Mouse (Mus musculus): ENCODE measurements around the gene A4galt. TPM values are rescaled to one million over a fixed set of nuclear protein-coding genes. Genes with fewer than 3 reads are reported as not detected.

The A4galt gene
- total RNA-seq (2012; rRNA removed): 23.6 and 29.8 TPM in 2 replicates
- total RNA-seq (2014; rRNA removed): 14.8 and 15.9 TPM in 2 replicates
- 11.2 and 11.4 TPM in 2 replicates for polyA plus RNA-seq (2012; ENCODE audit: insufficient read length, low read depth)

DNA sequence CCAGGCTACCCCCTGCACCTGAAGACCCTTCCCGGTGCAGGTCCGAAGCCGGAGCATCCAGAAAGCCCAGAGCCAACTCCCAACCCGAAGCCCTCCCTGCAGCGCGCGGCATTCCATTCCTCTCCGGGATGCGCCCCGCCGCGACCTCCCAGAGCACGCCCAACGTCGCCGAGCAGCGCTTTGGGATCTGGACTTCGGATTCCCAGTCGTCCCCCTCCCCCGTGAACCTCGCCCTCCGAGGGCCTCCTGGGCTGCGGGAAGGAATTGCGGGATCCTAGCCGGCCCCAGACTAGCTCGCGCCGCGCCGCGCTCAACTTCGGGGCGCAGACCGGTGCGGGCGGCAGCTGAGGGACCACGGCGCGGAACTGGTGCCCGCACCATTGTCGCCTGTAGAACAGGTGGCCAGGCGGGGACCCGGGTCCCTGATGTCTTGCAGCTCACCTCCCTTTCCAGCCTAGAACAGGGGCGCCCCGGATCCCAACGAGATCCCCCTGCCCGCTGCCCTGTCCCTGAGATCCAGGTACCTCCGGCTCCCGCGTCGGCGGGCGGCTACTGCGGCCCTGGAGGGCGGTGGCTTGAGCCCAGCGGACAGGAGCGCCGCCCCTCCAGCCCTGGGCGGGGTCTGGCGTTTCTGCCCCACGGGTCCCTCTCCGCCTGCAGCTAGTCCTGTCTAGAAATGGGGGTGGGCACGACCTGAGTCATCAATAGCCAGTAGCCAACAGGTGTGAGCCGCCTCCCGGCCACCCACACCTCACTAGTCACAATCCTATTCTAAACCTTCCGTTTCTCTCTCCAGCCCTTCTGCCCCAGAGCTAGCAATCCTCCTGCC is at the start of gene A4galt:
Gene A4galt (minus strand): TSS at position 599 of the 829 bp plus-strand sequence.
- TF ChIP-seq MEF2A (IDR thresholded peaks at IDR 0.05; ENCODE audit: borderline replicate concordance, low read depth, low read length) (peak; percentile 21; the same call in 1 of the 2 replicates), MAZ (IDR thresholded peaks at IDR 0.05; ENCODE audit: low read depth, low read length) (no peak), PAX5 (IDR thresholded peaks at IDR 0.05; ENCODE audit: low read length) (no peak), ZKSCAN1 (IDR thresholded peaks at IDR 0.05; ENCODE audit: borderline replicate concordance, low read depth, low read length) (no peak), ZNF384 (IDR thresholded peaks at IDR 0.05; ENCODE audit: low read depth, low read length) (no peak), MXI1 (IDR thresholded peaks at IDR 0.05; ENCODE audit: low read depth, low read length) (no peak; the same call in 1 of the 2 replicates), GABPA (IDR thresholded peaks at IDR 0.05; ENCODE audit: insufficient replicate concordance, low read depth, low read length) (no peak), JUN (IDR thresholded peaks at IDR 0.05; ENCODE audit: insufficient read depth, low read depth, low read length) (no peak), NRF1 (IDR thresholded peaks at IDR 0.05; ENCODE audit: low read depth, low read length) (no peak), SMC3 (IDR thresholded peaks at IDR 0.05; ENCODE audit: low read depth, low read length) (no peak), NELFE (IDR thresholded peaks at IDR 0.05; ENCODE audit: low read depth, low read length) (peak; percentile 95), CHD1 (IDR thresholded peaks at IDR 0.05; ENCODE audit: low read depth, low read length) (no peak), TCF12 (IDR thresholded peaks at IDR 0.05; ENCODE audit: low read depth, low read length) (peak; percentile 86), MYC (IDR thresholded peaks at IDR 0.05; ENCODE audit: low read depth, low read length) (no peak), ZC3H11A (IDR thresholded peaks at IDR 0.05; ENCODE audit: low read depth, low read length) (no peak), POLR2A (IDR thresholded peaks at IDR 0.05; ENCODE audit: low read depth, low read length) (peak; percentile 96), USF2 (conservative IDR thresholded peaks at IDR 0.05; ENCODE audit: low read depth, low read length) (no peak), MAX (IDR thresholded peaks at IDR 0.05; ENCODE audit: low read length) (no peak), KAT2A (IDR thresholded peaks at IDR 0.05; ENCODE audit: insufficient replicate concordance, low read length) (no peak), ELF1 (IDR thresholded peaks at IDR 0.05; ENCODE audit: low read depth, low read length) (no peak; the same call in 1 of the 2 replicates), POLR2AphosphoS2 (IDR thresholded peaks at IDR 0.05; ENCODE audit: low read depth, low read length) (peak; percentile 79; the same call in 1 of the 2 replicates), UBTF (IDR thresholded peaks at IDR 0.05; ENCODE audit: low read depth, low read length) (0 out of 2 replicates have a peak, but pooled peaks have one; percentile 55), JUND (conservative IDR thresholded peaks at IDR 0.05; ENCODE audit: low read depth, low read length) (no peak), BHLHE40 (IDR thresholded peaks at IDR 0.05; ENCODE audit: low read depth, low read length) (no peak), E2F4 (IDR thresholded peaks at IDR 0.05; ENCODE audit: insufficient replicate concordance, low read depth, low read length) (no peak), SIN3A (IDR thresholded peaks at IDR 0.05; ENCODE audit: low read length) (peak; percentile 55; the same call in 1 of the 2 replicates), RCOR1 (conservative IDR thresholded peaks at IDR 0.05; ENCODE audit: low read depth, low read length) (no peak), HCFC1 (IDR thresholded peaks at IDR 0.05; ENCODE audit: low read depth, low read length) (peak; percentile 49), IRF4 (IDR thresholded peaks at IDR 0.05; ENCODE audit: low read depth, low read length) (no peak), ETS1 (conservative IDR thresholded peaks at IDR 0.05; ENCODE audit: low read depth, low read length) (no peak; the same call in 1 of the 2 replicates), TBP (conservative IDR thresholded peaks at IDR 0.05; ENCODE audit: low read depth, low read length) (peak; percentile 65; the same call in 1 of the 2 replicates), RAD21 (IDR thresholded peaks at IDR 0.05; ENCODE audit: low read depth, low read length) (no peak), USF1 (IDR thresholded peaks at IDR 0.05; ENCODE audit: low read depth, low read length) (no peak), CHD2 (IDR thresholded peaks at IDR 0.05; ENCODE audit: low read length) (no peak), EP300 (IDR thresholded peaks at IDR 0.05; ENCODE audit: low read length) (no peak), ZMIZ1 (IDR thresholded peaks at IDR 0.05; ENCODE audit: low read depth, low read length) (peak; percentile 95), MAFK (IDR thresholded peaks at IDR 0.05; ENCODE audit: insufficient replicate concordance, low read length) (no peak), CTCF (conservative IDR thresholded peaks at IDR 0.05 in 1 of 2, IDR thresholded peaks at IDR 0.05 in 1 of 2; ENCODE audit: low read depth in 2 of 2, low read length in 2 of 2) (no peak)
- H3K36me3 ChIP-seq (replicated peaks in 1 of 2; ENCODE audit: control insufficient read depth in 1 of 2, insufficient read depth in 1 of 2, low read length in 1 of 2): peaks cover 0 to 3% of the 10 kb centered on the region in 2 experiments
- H3K9me3 ChIP-seq (replicated peaks; ENCODE audit: low read length): peaks cover 11% of the 10 kb centered on the region
- in situ Hi-C loops (cut with MboI; ENCODE audit: low pct_ligation_motif_present, low pct_unique_long_range_greater_than_20kb, low sequenced_read_pairs) (loop anchor here (5.0 kb wide), 1 partner anchor 46 kb away; no protein-coding TSS in a partner anchor), dilution Hi-C loops (cut with MboI; ENCODE audit: extremely low pct_ligation_motif_present, extremely low pct_unique_long_range_greater_than_20kb, low sequenced_read_pairs) (no loop called here)
- H3K27me3 ChIP-seq (replicated peaks): no peaks in the 10 kb centered on the region
- H3K4me2 ChIP-seq (ENCODE audit: insufficient read depth, low read depth, poor library complexity, severe bottlenecking): peak within 1 kb of the TSS; percentile 92
- peaks cover 7 to 45% of the 10 kb centered on the region in 2 experiments for H3K4me1 ChIP-seq (ENCODE audit: control insufficient read depth in 1 of 2, insufficient read depth in 2 of 2)
- peak within 1 kb of the TSS; percentile 83 for H3K9ac ChIP-seq (ENCODE audit: insufficient read depth, low read depth)
- 0 out of 2 replicates have a peak within 1 kb of the TSS, but pooled peaks have one; percentile 9 for H3K27ac ChIP-seq (ENCODE audit: insufficient read depth, low read depth)
- peak; percentile 55 for DNase-seq (ENCODE audit: extremely low read depth)
- H3K79me2 ChIP-seq (replicated peaks; ENCODE audit: control insufficient read depth, extremely low read depth, insufficient read depth, poor library complexity, severe bottlenecking): peaks cover 4% of the 10 kb centered on the region; the same call in 1 of the 2 replicates
- H3K4me3 ChIP-seq (replicated peaks in 1 of 3; ENCODE audit: low read depth in 2 of 3, low read length in 2 of 3, poor library complexity in 1 of 3): peak within 1 kb of the TSS; percentile 89 to 97 (median 93)

All from CH12.LX (cell line).